Mouse (Mus musculus) heart, postnatal 0 days (tissue): ENCODE data around the gene Ciao2a. TPM values are rescaled to one million over a fixed set of nuclear protein-coding genes. Genes with fewer than 3 reads are reported as not detected.

Experiments used
- ATAC-seq: fragments of 200-750 bp; cut with Nextera tagmentation; 2 replicates; pipeline ENCODE4 v1.8.0; 2017; ENCODE audit warnings: low read depth, moderate number of reproducible peaks, moderate library complexity; ENCODE audit not compliant: insufficient read depth
- DNase-seq: peaks from one replicate; pipeline ENCODE4 v3.0.0-alpha.2; 2016; ENCODE audit warnings: low spot score
- H3K27ac ChIP-seq: fragments of 300-500 bp; sonication (generic); 2 replicates; pipeline ENCODE4 v1.5.1; 2014; ENCODE audit warnings: low read depth, mild to moderate bottlenecking
- H3K27me3 ChIP-seq: fragments of 300-500 bp; sonication (generic); 2 replicates; pipeline ENCODE4 v1.6.1; 2014; ENCODE audit warnings: low read length, mixed read lengths; ENCODE audit not compliant: control insufficient read depth, insufficient read depth
- H3K36me3 ChIP-seq: fragments of 300-500 bp; sonication (generic); replicated peaks from 2 replicates; pipeline ENCODE4 v1.6.1; 2014; ENCODE audit warnings: low read length, mixed read lengths; ENCODE audit not compliant: control insufficient read depth, insufficient read depth
- H3K4me1 ChIP-seq: fragments of 300-500 bp; sonication (generic); 2 replicates; pipeline ENCODE4 v1.6.1; 2014; ENCODE audit warnings: antibody characterized with exemption; ENCODE audit not compliant: control insufficient read depth, insufficient read depth
- H3K4me2 ChIP-seq: fragments of 300-500 bp; sonication (generic); 2 replicates; pipeline ENCODE4 v1.6.1; 2014; ENCODE audit warnings: low read depth, mild to moderate bottlenecking, low read length, moderate library complexity
- H3K4me3 ChIP-seq: fragments of 300-500 bp; sonication (generic); 2 replicates; pipeline ENCODE4 v1.5.1; 2014; ENCODE audit warnings: low read depth, low read length
- H3K9ac ChIP-seq: fragments of 300-500 bp; sonication (generic); replicated peaks from 2 replicates; pipeline ENCODE4 v1.6.1; 2014; ENCODE audit warnings: low read depth, low read length, mixed read lengths
- H3K9me3 ChIP-seq: fragments of 300-500 bp; sonication (generic); replicated peaks from 2 replicates; pipeline ENCODE4 v1.6.1; 2016; ENCODE audit warnings: low read length; ENCODE audit not compliant: control insufficient read depth
- CTCF ChIP-seq: IDR thresholded peaks from 2 replicates; pipeline ENCODE4 v1.5.1; 2016; ENCODE audit warnings: antibody characterized with exemption, control low read depth, low read depth
- EP300 ChIP-seq: IDR thresholded peaks from 2 replicates; pipeline ENCODE4 v1.6.1; 2016; ENCODE audit warnings: antibody characterized with exemption, low read depth
- WGBS: fragments of 180-500 bp; shearing (Covaris S2); extraction: QIAGEN DNeasy Blood & Tissue Kit; methylation state at CpG from one replicate; pipeline ENCODE4 v1.1.7; 2014; 5-methylcytosine and 5-hydroxymethylcytosine counted together
- polyA plus RNA-seq: library from polyadenylated mRNA; unstranded; fragments of >200 nt; fragmentation: Nextera tagmentation; extraction: Ambion mirVana; gene quantifications from 2 replicates; pipeline ENCODE4 v1.2.1, GENCODE M21; 2015
- total RNA-seq: library from RNA; depleted of rRNA; stranded (reverse); fragments of >200 nt; gene quantifications from 2 replicates; pipeline ENCODE4 v1.2.3, GENCODE M21; 2014; ENCODE audit warnings: low replicate concordance; rRNA removed

Ciao2a gene
- total RNA-seq (74.2 and 81.6 TPM in 2 replicates), polyA plus RNA-seq (154 and 162 TPM in 2 replicates)

DNA sequence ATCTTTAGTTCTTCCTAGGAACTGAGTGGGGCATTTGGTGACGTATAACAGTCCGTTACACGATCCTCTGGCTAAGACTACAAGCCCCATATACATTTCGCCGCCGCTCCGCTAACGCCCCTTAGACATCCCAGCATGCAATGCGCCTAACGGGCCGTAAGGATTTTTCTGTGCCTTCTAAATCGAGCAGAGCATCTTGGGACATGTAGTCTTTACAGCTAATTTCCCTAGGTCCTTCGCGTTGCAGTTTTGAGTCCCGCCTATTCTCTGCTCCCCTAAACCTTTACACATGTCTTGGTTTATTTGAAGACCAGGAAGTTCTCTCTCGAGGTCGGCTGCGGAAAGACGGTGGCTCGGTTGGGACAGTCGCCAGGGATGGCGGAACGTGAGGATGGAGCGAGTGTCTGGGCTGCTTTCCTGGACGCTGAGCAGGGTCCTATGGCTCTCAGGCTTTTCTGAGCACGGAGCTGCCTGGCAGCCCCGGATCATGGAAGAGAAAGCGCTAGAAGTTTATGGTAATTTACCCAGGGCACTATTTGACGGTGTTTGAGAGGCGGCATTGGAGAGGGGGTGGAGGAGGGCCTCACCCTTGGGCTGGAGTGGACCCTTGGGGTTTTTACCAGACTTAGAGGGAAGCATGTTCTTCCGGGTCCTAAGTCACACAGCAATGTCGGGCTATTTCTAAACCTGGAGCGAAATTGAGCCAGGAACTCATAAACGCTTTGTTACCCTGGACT lies at the start of gene Ciao2a, which contains the start of gene Snx1:
Gene Ciao2a, plus strand, starts transcription at position 156 of the 737 bp plus-strand sequence.
Gene Snx1, minus strand, starts transcription at position 132 of the 737 bp plus-strand sequence.
- H3K4me2 ChIP-seq: peak within 1 kb of the TSS; percentile 89
- peak within 1 kb of the TSS; percentile 38 for H3K9ac ChIP-seq
- H3K4me3 ChIP-seq: peak within 1 kb of the TSS; percentile 64
- 0 out of 2 replicates have a peak, but pooled peaks cover 4% of the 10 kb centered on the region for H3K36me3 ChIP-seq
- DNase-seq: peak; percentile 97
- H3K27me3 ChIP-seq: no peaks in the 10 kb centered on the region
- peak within 1 kb of the TSS; percentile 75 for H3K27ac ChIP-seq
- TF ChIP-seq CTCF: no peak
- TF ChIP-seq EP300: no peak
- ATAC-seq: peak; percentile 62
- WGBS: under 1% methylated on average over 34 of the region's 34 CpGs
- H3K4me1 ChIP-seq: peaks cover 22% of the 10 kb centered on the region
- no peaks in the 10 kb centered on the region for H3K9me3 ChIP-seq

GRCm38 (mm10) chr9:66078072-66078471 lies 48.3 kb upstream of the Ciao2a start:
- Histone ChIP-seq H3K27me3 (no peaks in the 10 kb centered on the region), H3K4me3 (no peak overlapping the region), H3K27ac (no peak overlapping the region)

DNA sequence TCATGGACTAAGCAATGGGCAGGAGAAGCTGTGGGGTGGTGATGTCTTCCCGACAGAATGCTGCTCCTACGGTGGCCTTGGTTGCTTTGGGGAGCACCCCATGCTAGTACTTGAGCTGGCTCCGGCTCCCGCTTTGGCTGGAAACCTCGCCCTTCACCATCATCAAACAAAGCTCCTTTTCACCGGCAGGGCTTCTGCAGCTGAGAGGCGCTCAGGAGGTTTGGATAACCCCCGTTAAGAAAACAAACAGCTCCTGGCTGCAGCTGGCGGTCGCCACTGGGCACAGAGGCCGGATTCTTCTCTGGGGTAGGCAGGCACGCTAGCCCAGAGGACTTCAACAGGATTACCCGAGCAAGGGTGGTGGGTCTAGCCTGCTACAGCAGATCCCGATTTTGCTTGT lies 47.9 kb upstream of the Ciao2a start:
- H3K4me2 ChIP-seq: peak overlapping the region; percentile 4
- H3K4me1 ChIP-seq: 0 out of 2 replicates have a peak, but pooled peaks cover 3% of the 10 kb centered on the region
- DNase-seq: no peak
- no peaks in the 10 kb centered on the region for H3K36me3 ChIP-seq
- H3K27ac ChIP-seq: no peak overlapping the region
- no peak overlapping the region for H3K4me3 ChIP-seq
- no peaks in the 10 kb centered on the region for H3K27me3 ChIP-seq
- no peak overlapping the region for H3K9ac ChIP-seq
- H3K9me3 ChIP-seq: 0 out of 2 replicates have a peak, but pooled peaks cover 4% of the 10 kb centered on the region
- 12% methylated on average over 14 of the region's 14 CpGs for WGBS
- TF ChIP-seq CTCF (no peak), EP300 (no peak)
- ATAC-seq: no peak

More at GRCm38 (mm10) chr9:66078072-66078471, 48.3 kb upstream of the Ciao2a start:
- H3K36me3 ChIP-seq: no peaks in the 10 kb centered on the region
- 0 out of 2 replicates have a peak, but pooled peaks cover 3% of the 10 kb centered on the region for H3K4me1 ChIP-seq
- no peak for DNase-seq
- TF ChIP-seq EP300 (no peak), CTCF (no peak)
- H3K4me2 ChIP-seq: peak overlapping the region; percentile 4; the same call in 1 of the 2 replicates
- H3K9me3 ChIP-seq: 0 out of 2 replicates have a peak, but pooled peaks cover 4% of the 10 kb centered on the region
- ATAC-seq: no peak
- WGBS: 64% methylated on average over 3 of the region's 3 CpGs
- no peak overlapping the region for H3K9ac ChIP-seq

DNA sequence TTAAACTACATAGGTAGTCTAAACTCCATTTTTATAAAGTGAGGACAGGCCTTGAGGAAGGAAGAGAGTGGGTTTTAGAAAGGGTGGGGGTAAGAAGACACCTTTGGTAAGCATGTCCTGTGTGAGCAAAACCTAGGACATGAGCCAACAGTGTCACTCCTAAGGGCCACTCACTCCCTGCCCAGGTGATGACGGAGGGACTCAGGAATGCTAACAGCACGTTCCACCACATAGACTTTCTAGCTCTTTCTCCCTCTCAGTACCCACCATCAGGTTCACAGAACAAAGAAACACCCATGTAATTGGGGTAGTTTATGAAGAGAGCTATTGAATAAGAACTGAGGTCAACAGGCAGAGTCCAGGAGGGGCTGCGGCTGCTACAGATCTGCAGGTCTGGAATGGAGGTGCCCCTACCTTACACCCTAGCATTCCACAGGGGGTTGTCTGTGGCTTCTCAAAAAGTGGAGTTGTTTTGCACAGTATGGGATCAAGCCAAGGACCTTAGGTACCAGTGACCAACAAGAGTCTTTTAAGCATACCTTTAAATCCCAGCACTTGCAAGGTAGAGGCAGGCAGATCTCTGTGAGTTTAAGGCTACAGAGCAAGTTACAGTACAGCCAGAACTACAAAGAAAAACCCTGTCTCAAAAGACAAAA lies 45.5 kb upstream of the Ciao2a start:
- WGBS: 57% methylated on average over 3 of the region's 3 CpGs
- Histone ChIP-seq H3K4me1 (0 out of 2 replicates have a peak, but pooled peaks cover 3% of the 10 kb centered on the region), H3K9me3 (no peaks in the 10 kb centered on the region), H3K4me2 (no peak overlapping the region), H3K36me3 (no peaks in the 10 kb centered on the region), H3K9ac (no peak overlapping the region), H3K27me3 (no peaks in the 10 kb centered on the region), H3K4me3 (no peak overlapping the region), H3K27ac (no peak overlapping the region)
- no peak for DNase-seq
- no peak for ATAC-seq
- no peak for TF ChIP-seq CTCF
- no peak for TF ChIP-seq EP300

GRCm38 (mm10) chr9:66081999-66082398 lies 44.4 kb upstream of the Ciao2a start:
- no peak overlapping the region for H3K4me3 ChIP-seq
- ATAC-seq: no peak
- DNase-seq: no peak
- TF ChIP-seq CTCF (no peak), EP300 (no peak)
- H3K27ac ChIP-seq: no peak overlapping the region
- no peaks in the 10 kb centered on the region for H3K9me3 ChIP-seq
- no peaks in the 10 kb centered on the region for H3K27me3 ChIP-seq
- peaks cover 2% of the 10 kb centered on the region for H3K36me3 ChIP-seq
- WGBS: 58% methylated on average over 4 of the region's 4 CpGs
- no peak overlapping the region for H3K9ac ChIP-seq
- no peak overlapping the region for H3K4me2 ChIP-seq
- H3K4me1 ChIP-seq: 0 out of 2 replicates have a peak, but pooled peaks cover 3% of the 10 kb centered on the region
